11 mouse cellular contexts compared by ENCODE assay signal in the genomic region with DNA sequence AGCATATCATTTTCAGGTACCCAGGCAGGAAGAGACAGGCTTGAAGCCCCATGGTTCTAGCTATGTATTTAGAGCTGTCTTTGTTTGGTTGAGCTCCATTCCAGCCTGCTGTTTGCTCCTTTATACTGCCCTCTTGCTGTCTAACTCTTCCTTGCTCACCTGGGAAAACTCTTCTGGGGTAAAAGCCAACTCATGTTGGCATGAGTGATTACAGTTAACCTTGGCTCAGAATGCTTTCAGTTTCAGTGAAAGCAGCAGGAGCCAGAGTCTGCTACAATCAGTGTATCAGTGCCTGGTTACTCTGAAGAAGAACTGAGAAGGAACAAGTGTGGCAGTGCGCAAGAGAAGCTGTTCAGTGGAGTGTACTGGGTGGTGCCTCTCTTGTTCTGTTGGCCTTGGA.
DNase-seq lines count a peak whose midpoint lies in the region; ATAC-seq and TF ChIP-seq lines count a peak whose summit lies in the region.
"Had no signal": no experiment of that assay in that cellular context is flagged by ENCODE, and none has a peak within 500 bp of the region (broad histone marks: within the 10 kb centered on the region; RNA-seq: fewer than 3 reads in every experiment).

No protein-coding gene starts in this region.

- ATAC-seq in CD4-positive, CD25-positive, alpha-beta regulatory T cell, adult 4 months = no peak
- ATAC-seq in forebrain, postnatal 0 days = no peak
- ATAC-seq: midbrain, embryonic 15.5 days had no signal

- 0 out of 2 replicates have a peak, but pooled peaks cover 5% of the 10 kb centered on the region for H3K4me1 ChIP-seq in forebrain, postnatal 0 days (ENCODE audit: insufficient read depth)
- H3K4me1 ChIP-seq: midbrain, embryonic 15.5 days had no signal

- H3K4me2 ChIP-seq in forebrain, postnatal 0 days (ENCODE audit: low read depth) = no peak overlapping the region
- H3K4me2 ChIP-seq: hindbrain, embryonic 15.5 days; midbrain, embryonic 15.5 days had no signal

- DNase-seq in kidney, adult 18-20 months = peak; percentile 32
- no peak for DNase-seq in kidney, postnatal 4 days
- peak; percentile 48 for DNase-seq in NIH3T3 (ENCODE audit: low read depth)
- peak; percentile 70 for DNase-seq in adrenal gland, postnatal 10 days
- peak; percentile 62 to 63 for DNase-seq in heart, postnatal 10 days
- DNase-seq in forebrain, postnatal 0 days = no peak
- DNase-seq in layer of hippocampus, adult 8-10 months (ENCODE audit: low spot score in 2 of 2) = no peak

- no peak overlapping the region for H3K27ac ChIP-seq in forebrain, postnatal 0 days (ENCODE audit: low read depth, low read length)
- H3K27ac ChIP-seq: hindbrain, embryonic 15.5 days; left cerebral cortex, adult 2 months; midbrain, embryonic 15.5 days had no signal

- no peak overlapping the region for H3K9ac ChIP-seq in forebrain, postnatal 0 days
- H3K9ac ChIP-seq: hindbrain, embryonic 15.5 days; midbrain, embryonic 15.5 days had no signal

- no peak for TF ChIP-seq CTCF in forebrain, postnatal 0 days (IDR thresholded peaks at IDR 0.05; ENCODE audit: low read depth)

- 90% methylated on average over 1 of the region's 1 CpGs for WGBS in forebrain, postnatal 0 days

- intact Hi-C loops in heart, postnatal 10 days (cut with DNase I) = loop anchor here (5.0 kb wide), 1 partner anchor 86 kb away; no protein-coding TSS in a partner anchor

- no peaks in the 10 kb centered on the region for H3K9me3 ChIP-seq in forebrain, postnatal 0 days (ENCODE audit: low read length)
- H3K9me3 ChIP-seq: hindbrain, embryonic 15.5 days; midbrain, embryonic 15.5 days had no signal

- no peaks in the 10 kb centered on the region for H3K27me3 ChIP-seq in forebrain, postnatal 0 days (ENCODE audit: insufficient read depth, low read length)
- H3K27me3 ChIP-seq: hindbrain, embryonic 15.5 days; midbrain, embryonic 15.5 days had no signal

- H3K4me3 ChIP-seq in forebrain, postnatal 0 days (ENCODE audit: low read depth, low read length) = no peak overlapping the region
- H3K4me3 ChIP-seq: hindbrain, embryonic 15.5 days; left cerebral cortex, adult 2 months; midbrain, embryonic 15.5 days had no signal

- no peaks in the 10 kb centered on the region for H3K36me3 ChIP-seq in forebrain, postnatal 0 days (ENCODE audit: insufficient read depth)
- H3K36me3 ChIP-seq: hindbrain, embryonic 15.5 days; midbrain, embryonic 15.5 days had no signal

Comparison
In these comparisons a context has a peak if more than half of its experiments do, and no peak if none do; other contexts are left out.
1. DNase-seq: peak in kidney, adult 18-20 months (single experiment), NIH3T3 (single experiment), adrenal gland, postnatal 10 days (single experiment) and heart, postnatal 10 days (2 of 2); none in kidney, postnatal 4 days (0 of 2), forebrain, postnatal 0 days (single experiment) and layer of hippocampus, adult 8-10 months (0 of 2).